Mouse (Mus musculus) layer of hippocampus, adult 11-12 months (tissue): ENCODE measurements around the gene Lman1l.

Source experiments
- DNase-seq: peaks from one replicate; pipeline ENCODE4 v3.0.0; 2022; ENCODE audit warnings: low spot score

Lman1l gene

GRCm38 (mm10) chr9:57644944-57645893 is 24.6 kb upstream of the Lman1l start:
- peak; percentile 90 for DNase-seq

GRCm38 (mm10) chr9:57644442-57644943 is 23.9 kb upstream of the Lman1l start:
- DNase-seq, result no peak

DNA sequence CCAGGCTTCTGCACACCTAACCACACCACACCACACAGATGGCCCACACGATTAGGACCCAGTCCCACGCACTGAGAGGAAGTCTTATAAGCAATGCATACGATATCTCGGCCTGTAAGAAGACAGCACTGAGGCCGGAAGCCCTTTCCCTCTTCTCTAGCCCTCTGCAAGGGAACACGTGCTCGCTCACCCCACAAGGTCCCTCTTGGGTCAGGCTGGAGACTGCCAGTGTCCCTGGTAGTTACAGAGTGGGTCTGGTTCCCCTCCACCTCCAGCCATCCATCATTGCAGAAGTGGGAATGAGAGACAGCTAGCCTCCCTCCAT is 23.2 kb upstream of the Lman1l start:
- no peak for DNase-seq

- DNase-seq, result no peak
Observed at GRCm38 (mm10) chr9:57643169-57643855, 22.7 kb upstream of the Lman1l start.

DNA sequence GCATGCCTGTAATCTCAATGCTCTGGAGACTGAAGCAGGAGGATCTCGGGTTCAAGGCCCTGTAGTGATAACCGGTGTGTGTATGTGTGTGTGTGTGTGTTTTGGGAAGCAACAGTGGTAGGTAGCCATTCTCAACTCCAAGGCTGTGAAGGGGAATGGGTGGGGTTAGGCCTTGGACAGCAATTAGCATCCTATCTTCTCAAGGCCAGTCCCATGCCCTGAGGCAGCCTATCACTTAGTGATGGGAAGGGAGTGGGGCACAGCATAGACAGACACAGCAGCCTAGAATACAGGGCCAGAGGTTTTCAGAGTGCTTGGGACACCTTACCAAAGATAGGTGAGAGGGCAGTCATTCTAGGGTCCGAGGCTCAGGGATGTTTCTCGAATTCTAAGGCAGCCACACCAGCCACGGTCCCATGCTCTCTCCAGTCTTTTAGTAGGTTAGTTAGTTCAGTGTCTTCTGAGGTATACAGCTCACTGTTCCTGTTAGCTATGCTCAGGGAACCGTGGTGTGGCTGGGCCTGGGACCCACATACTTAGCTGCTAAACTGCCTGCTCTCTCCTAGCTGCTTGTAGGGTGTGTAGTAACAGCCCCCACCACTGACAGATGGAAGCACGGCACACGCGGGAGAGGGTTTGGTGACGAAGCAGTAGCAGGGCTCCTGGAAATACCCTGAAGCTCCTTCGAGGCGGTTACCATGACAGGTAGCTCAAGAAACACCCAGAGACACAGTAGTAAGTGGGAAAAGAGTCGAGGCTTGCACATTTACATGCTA is 21.4 kb upstream of the Lman1l start:
- no peak for DNase-seq

GRCm38 (mm10) chr9:57641022-57641421 is 20.4 kb upstream of the Lman1l start:
- no peak for DNase-seq

- peak; percentile 49 for DNase-seq
Observed at GRCm38 (mm10) chr9:57640384-57640783, 19.8 kb upstream of the Lman1l start.

DNA sequence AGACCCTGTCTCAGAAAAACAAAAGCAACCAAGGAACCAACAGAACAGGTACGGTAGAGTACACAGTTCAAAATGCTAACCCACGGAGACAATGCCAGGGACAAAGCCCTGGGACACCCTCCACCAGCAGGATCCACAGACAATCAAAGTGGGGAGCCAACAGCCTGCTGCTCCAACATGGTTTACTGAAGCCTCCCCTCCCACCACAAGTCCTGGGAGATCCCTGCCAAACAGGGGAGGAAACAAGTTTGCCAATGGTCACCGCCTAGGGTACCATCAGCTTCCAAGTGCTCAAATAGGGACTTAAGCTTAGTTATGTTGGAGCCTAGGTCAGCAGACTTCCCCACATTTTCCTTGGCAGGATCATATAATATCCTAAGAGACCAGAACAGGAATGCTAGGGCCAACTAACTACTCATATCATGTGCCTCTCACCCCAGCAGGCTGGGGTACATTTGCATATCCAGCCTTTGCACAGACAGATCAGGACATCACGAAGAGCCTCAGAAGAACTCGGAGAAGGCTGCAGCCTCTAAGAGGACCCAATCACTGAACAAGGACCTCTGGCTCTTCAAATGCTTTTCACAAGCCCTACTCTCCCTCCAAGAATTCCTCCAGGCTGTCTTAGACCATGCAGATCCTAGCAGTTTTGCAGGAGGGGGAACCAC is 19.2 kb upstream of the Lman1l start:
- DNase-seq, result no peak

DNA sequence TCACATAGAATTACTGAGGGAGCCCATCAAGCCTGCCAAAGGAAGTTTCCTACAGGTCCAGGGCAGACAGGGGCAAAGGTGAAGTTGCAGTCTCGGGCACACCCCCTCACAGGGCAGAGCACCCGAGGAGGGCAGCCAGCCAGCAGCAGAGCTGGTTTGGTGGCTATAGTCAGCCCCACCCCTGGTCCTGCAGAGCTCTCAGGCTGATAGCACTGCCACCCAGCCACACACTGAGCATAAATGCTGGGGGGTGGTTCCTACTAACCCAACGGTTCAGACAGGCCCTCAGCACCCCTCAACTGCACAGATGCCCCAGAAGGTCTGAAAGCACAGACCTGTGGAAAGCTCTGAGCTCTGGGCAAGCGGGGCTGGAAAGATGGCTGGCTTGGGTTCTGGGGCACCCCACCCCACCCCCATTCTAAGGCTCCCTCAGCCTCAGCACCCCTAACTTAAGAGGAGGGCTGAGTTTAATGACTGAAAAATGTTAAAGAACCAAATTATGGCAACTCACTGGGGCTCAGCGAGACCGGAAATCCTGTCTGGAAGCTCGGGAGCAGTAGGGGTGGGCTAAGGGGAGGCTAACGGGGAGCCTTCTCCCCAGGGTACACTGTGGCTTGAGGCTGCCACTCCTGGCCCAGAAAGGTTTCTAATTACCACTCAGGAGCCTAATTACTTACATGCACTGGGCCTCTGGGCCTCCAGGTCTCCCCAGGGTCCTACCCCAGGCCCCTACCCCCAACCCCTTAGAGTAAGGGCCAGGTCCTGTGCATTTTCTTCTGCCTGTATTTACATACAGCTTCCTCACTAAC is 18.3 kb upstream of the Lman1l start:
- no peak for DNase-seq

DNA sequence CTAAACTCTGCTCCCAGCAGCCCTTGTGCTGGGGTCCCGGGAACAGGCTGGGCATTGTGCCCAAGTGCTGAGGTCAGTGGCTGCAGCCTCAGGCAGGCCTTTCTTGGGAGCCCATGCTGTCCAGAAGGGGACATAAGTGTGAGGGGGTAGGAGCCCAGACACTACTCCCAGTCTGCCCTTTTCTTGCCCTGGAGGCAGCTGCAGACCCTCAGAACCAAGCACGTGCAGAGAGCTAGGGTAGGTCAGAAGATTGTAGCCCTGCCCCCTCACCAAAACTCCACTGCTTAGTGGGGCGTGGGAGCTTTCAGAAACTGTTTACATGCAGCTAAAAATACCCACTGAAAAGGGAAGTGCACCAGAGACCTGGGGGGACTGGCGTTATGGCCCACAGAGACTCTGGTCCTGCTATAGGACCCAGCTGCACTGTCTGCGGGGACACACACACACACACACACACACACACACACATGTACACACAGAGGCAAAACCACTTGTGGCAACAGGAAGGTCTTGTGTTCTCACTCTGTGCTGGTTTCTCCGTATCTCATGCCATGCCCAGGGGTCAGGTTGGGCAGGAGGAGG is 17.3 kb upstream of the Lman1l start:
- peak; percentile 65 for DNase-seq

GRCm38 (mm10) chr9:57637272-57637671 is 16.7 kb upstream of the Lman1l start:
- DNase-seq, result no peak

- peak; percentile 55 for DNase-seq
Observed at GRCm38 (mm10) chr9:57633481-57634024, 13.0 kb upstream of the Lman1l start.

DNA sequence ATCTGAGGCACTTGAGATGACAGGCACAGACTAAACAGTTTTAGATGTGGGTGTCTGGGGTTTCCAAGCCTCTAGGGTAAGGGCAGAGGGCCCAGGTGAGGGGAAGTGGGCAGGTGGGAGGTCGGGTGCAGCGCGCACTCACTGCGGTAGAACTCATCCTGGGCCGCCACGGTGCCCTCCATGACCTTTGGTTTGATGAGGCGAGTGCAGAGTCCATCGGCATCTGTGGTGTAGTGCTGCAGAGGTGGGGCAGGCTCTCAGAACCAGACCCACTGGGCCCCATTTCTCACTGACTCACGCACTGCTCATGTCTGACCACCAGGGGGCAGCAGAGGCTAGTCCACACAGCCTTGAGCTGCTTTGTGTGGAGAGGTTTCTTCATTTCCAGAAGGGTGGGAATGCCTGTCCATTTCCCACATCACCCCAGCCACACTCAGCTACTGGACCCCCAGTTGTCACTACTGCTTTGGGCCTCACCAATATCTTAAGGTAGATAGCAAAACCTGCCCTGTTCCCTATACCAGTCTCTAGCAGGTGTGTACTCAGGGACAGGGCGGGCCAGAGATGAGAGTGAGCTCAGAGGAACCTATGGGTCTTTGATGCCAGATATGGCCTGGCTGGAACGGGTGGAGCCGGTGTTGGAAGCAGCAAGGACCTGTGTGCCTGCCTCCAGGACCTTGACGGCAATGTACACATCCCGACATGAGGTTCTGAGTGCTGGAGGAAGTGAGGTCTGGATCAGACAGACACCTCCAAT is 8.7 kb upstream of the Lman1l start:
- peak; percentile 81 for DNase-seq

DNA sequence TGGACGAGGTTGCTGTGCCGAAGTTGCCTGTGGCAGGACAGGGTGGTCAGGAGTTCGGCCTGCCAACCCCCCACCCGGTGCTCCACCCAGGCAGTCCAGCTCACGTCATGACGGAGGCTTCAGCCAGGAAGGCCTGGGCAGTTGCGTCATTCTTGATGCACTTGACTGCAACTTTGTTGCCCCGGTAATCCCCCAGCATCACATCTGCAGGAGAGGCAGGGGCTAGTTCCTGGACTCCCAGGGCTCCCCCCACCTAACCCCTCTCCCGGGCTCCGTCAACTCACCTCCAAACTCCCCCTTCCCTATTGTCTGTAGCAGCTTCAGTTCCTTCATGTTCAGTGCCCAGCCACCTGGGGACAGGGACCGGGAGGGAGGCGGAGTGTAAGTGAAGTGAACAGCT is 8.1 kb upstream of the Lman1l start:
- DNase-seq, result no peak

GRCm38 (mm10) chr9:57627892-57628291 is 7.3 kb upstream of the Lman1l start:
- no peak for DNase-seq

- no peak for DNase-seq
Observed at GRCm38 (mm10) chr9:57627191-57627590, 6.6 kb upstream of the Lman1l start.

DNA sequence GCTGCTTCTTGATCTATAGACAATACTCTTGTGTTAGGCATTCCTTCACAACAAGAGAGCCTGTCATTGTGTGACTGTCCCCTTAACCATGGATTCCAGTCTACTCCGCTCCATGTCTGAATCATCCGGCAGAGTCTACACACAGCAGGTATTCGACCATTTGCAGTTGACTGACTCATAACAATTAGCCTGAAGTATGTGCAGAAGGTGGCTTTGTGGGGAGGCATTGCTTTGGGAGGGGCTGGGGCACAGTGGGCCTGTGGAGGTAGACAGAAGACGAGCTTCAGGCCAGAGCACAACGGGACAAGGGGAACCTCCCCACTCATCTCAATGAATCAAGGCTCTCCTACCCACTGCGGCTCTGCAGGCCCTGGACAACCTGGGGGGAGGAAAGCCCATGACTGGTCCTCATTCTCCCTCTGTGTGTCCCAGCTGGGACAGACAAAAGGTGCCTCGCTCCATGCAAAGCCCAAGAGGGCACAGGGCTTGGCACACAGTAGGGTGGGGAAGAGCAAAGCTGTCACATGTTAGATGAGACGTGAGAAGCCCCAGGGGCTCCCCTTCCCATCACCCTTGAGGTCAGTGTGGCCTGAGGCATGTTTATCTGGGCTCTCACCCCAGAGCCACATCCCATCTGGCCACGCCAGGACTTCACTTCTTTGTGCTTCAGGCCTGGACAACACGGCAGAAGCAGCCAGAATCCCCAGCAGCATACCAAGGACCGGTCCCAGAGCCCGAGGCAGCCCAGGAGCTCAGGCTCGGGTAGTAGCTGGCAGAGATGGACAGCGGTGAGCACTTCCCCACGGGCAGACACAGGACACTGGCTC is 5.3 kb upstream of the Lman1l start:
- no peak for DNase-seq

GRCm38 (mm10) chr9:57624295-57624694 is 3.7 kb upstream of the Lman1l start:
- no peak for DNase-seq

GRCm38 (mm10) chr9:57618854-57619253 is 1.7 kb downstream of the Lman1l start:
- no peak for DNase-seq
